Mouse (Mus musculus): ENCODE data around the gene Serpinf1.
A peak's percentile ranks its signal among the peaks of the same experiment; 100 is the strongest.
"Not testable (repeated sequence)": the region's sequence is repeated elsewhere in the genome, so short reads cannot be mapped to it uniquely, and the experiment has no call there.

Gene Serpinf1

DNA sequence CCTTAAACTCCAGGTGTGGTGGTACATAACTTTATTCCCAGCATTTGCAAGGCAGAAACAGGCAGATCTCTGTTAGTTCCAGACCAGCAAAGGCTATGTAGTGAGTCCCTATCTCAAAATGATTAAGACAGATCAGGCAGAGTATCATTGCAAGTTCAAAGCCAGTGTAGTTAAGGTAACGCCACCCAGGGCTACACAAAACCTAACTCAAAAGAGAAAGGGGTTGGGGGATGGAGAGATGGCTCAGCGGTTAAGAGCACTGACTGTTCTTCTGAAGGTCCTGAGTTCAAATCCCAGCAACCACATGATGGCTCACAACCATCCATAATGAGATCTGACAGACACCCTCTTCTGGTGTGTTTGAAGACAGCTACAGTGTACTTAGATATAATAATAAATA is 33.5 kb upstream of the Serpinf1 start:
- DNase-seq (ENCODE audit: low read depth, low spot score): not testable (repeated sequence)

DNA sequence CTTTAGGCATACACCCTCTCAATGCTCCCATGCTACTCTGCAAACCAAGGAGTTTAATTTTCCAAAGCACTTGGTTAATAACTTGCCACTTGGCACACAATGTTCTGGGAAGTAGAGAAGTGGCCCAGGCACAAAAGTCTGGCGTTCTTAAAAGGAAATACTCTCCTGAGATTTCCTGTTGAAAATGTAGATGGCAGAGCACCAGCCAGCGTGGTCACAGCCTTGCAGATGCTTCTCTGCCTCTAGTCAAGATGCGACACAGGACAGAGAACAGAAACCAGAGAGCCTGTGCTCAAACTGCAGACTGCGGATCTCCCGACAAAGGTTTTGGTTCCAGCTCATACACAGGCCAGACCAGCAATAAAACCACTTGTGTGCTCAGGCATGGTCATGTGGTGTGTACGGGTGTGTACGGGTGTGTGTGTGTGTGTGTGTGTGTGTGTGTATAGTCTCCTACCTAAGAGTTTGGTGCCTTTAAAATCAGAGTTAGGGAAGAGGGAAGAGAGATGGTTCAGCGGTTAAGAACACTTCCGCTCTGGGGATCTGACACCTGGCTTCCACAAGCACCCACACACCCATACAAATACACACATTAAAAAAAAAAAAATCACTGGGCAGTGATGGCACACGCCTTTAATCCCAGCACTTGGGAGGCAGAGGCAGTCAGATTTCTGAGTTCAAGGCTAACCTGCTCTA is 32.7 kb upstream of the Serpinf1 start:
- no peak for DNase-seq (ENCODE audit: low read depth, low spot score)

DNA sequence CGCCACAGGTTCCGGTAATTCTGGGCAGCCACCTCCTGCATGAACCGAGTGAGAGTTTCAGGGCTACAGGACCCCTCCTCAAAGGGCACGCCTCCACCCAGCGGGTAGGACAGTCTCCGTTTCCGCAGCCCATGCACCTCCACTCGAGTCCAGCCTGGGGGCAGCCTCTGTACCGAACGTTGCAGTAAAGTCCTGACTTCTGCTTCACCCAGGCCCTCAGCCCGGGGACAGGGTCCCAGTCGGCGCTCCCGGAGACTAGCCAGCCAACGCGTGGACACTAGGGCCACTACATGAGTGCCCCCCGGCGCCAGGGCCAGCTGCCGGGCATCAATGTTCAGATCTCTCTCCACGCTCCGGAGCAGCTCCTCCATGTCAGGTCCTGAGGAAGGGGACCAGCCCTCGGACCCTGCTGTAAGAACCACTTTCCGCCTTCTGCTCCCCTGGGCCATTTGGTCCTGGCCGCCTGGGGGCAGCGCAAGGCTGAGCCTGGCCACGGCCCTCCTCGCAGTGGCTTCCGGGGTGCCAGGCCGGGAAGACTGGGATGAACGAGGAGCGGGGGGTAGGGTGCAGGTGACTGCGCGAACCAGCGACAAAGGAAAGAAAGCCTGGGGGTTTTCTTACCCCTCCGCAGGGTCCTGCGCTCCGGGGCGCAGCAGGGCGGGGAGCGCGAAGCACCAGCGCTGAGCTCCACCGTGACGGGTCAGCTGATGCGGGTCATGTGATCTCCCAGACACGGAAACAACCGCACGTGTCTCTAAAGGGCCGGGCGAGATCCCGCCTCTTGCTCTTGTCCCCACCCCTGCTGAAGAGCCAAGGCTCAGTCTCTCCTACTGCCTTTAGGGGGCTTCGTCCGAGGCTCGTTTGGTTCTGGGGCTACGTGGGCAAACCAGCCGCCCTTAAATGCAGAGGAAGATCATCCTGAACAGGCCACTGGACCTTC is 31.8 kb upstream of the Serpinf1 start, which contains the start of gene Wdr81:
Gene Wdr81, minus strand, starts transcription at position 727 of the 940 bp plus-strand sequence.
- peak; percentile 81 for DNase-seq (ENCODE audit: low read depth, low spot score)

DNA sequence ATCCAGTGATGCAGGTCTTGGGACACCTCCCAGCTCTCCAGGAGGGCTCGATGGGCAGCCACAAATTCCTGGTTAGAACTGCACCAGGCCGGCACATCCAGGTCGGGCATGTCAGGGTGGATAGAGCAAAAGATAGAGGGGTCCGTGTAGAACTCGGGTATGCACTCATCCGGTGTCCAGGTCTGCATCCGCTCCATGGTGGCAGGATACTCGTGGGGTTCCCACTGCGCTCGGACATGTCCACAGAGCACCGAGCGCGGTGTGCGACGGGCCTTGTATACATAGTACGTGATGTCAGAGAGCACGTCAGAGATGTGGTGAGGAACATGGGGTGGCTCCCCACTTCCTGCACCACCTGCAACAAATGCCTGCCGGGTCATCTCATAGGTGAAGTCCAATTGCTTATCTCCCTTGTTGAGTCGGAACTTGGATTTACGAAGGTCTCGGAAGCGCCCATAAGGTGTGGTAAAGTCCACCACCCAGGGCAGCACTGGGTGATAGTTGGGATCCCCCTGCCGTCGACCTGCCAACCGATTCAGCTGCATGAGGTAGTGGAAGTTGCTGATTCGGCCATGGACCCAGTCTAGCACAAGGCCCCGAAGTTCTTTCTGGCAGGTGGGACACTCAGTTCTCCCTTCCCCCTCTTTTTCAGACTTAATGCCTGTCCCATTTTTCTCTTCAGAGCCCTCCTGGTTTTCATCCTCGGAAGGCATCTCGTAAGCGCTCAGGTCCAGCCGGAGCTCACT is 30.5 kb upstream of the Serpinf1 start:
- no peak for DNase-seq (ENCODE audit: low read depth, low spot score)

DNA sequence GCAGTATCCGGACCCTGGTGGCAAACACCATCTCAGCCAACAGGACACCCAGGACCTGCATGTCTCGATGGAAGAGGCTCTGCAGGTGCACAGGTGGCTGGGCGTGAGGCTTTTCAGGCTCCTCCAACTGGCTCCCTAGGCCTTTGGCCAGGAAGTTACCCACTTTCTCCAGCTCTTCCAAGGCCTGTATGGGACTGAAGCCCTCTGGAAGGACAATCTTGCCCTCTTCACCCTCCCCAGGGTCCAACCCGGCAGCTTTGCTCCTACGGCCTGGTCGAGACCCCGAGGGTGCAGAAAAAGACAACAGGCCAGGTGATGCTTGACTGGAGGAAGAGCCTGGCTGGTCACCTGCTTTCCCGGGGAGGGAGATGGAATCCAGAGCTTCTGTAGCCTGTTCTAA is 29.6 kb upstream of the Serpinf1 start:
- no peak for DNase-seq (ENCODE audit: low read depth, low spot score)

DNA sequence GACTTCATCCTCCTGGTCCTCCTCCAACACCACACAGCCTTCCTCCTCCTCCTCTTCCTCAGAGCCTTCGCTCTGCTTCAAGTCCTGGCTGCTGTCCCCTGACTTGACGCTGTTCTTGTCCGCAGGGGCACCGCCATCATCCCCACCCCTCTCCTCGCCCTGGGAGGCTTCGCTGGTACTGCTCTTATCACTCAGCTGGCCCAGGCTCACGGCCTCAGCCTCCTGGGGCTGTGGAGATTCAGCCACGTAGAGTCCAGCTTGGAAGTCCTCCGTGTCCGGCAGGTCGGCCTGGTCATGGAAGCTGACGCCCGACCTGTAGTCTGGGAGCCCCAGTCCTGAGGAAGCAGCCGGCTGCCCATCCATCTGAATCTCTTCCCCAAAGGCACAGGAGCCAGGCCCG is 28.4 kb upstream of the Serpinf1 start:
- DNase-seq (ENCODE audit: low read depth, low spot score): no peak

DNA sequence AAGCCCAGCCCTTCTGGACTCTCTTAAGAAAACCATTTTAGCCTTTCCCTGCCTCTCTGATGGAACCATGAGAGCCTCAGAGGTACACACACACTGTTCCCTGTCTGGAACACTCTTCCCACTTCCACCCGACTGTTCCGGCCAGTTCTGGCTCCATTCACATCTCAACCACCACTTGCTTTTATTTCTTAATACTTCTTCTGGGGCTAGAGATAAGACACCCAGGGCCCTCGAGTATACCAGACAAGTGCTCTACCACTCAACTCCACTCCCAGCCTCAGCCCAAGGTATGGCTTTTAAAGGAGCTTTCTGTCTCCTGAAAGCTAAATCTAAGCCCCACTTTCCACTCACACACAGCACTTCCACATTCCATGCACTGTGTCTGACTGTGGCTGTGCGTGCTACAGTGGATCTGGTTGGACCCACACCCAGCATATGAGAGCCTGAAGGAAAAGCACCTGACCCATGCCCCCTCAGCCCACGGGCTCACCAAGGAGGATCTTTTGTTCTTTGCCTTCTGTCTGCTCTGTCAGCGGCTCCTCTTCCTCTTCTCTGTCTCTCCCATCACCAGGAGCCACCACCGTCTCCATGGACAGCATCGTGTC is 27.9 kb upstream of the Serpinf1 start:
- DNase-seq (ENCODE audit: low read depth, low spot score): no peak

DNA sequence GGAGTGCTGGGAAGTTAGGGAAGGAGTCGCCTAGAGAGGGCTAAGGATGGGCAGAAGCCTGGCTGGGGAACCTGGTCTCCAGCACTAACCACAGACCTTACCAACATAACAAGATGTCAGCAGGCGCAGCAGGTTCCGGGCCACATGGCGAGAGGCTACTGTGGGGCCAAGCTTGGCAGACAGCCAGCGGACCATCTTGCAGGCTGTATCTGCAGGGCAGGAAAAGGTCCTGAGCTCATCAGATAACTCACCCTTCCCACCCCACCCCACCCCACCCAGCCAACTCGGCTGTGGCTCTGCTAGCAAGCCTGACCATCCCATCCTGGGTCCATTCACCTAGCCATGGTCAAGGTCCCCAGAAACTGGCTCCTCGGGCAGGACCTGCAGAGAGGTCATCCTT is 27.2 kb upstream of the Serpinf1 start:
- DNase-seq (ENCODE audit: low read depth, low spot score): no peak

DNA sequence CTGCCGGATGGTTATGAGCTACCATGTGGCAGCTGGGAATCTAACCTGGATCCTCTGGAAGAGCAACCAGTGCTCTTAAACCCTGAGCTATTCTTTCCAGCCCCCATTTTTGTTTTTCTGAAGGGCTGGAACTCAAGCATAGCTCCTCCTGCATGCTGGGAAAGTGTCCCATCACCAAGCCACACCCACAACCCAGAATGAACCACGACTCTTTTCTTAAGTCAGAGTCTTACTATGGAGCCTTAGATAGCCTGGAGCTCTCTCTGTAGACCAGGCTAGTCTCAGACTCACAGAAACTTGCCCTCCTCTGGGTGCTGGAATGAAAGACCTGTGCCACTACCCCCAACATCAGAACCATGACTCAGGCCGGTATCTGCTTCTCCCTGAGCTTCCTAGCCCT is 26.1 kb upstream of the Serpinf1 start:
- DNase-seq (ENCODE audit: low read depth, low spot score): no peak

DNA sequence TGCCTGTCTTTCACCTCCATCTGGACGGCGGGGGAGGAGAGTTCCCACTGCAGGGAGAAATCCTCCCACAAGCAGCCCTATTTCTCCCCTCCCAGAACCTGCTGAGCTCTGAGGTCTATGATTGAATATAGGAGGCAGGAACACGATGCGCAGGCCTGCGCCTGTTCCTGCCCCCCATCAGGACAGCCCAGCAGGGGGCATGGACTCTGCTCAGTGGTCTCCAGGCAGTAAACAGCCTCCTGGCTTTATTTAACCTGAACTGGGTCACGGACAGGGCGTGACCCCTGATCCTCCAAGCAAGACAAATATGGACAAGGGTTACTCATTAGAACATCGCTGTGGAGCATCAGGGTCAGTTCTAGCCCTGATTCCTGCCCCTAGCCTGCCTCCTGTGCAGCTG is 21.2 kb upstream of the Serpinf1 start:
- DNase-seq (ENCODE audit: low read depth, low spot score): no peak

DNA sequence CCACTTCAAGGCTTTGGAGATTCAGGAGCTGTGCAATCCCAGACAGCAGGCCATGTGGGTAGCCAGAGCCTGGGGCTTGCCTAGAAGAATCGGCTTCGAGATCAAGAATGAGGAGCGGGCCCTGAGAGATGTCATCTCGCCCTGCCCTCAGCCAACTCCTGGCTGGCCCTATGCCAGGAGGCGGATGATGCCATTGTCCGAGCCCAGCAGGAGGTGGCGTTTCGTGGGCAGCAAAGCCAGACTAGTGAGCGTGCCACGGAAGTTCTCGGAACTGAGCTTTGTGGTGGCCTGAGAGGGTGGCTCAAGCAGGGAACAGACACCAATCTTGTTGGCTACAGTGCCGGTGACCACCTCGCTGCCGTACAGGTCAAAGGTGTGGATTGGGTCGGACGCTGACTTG is 19.1 kb upstream of the Serpinf1 start:
- no peak for DNase-seq (ENCODE audit: low read depth, low spot score)

DNA sequence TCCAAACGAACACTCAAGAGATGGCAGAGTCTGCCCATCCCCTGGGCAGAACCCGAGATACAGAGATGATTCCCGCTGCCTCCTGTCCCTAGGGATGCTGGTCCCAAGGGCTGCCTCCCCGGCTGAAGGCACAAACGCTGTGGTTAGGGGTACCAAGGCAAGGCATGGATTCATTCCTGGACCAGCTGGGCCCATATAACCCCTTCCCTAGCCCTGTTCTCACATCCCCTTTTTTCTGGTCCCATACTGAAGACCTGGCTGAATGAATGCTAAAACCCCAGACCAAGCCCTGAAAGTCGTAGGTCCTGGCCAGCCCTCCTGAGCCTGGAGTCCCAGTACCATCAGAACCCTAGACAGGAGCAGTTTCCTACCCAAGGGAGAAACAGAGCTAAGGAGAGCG is 18.5 kb upstream of the Serpinf1 start:
- no peak for DNase-seq (ENCODE audit: low read depth, low spot score)

DNA sequence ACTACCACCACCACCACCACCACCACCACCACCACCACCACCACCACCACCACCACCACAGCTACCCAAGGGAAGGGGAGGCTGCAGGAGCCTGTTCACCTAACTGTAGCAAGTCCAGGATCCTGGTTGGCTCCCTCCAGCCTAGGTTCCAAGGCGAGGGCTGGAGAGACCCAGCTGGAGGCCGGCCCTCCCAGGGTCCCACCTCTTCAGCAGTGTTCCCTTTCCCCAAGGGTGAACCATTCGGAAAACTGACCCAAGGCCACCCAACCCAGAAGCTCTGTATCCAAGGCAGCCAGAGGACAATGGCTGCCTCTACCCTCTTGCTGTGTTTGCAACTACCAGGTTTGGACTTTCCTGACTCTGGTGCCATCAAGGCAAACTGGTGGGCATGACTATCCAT is 17.4 kb upstream of the Serpinf1 start:
- no peak for DNase-seq (ENCODE audit: low read depth, low spot score)

DNA sequence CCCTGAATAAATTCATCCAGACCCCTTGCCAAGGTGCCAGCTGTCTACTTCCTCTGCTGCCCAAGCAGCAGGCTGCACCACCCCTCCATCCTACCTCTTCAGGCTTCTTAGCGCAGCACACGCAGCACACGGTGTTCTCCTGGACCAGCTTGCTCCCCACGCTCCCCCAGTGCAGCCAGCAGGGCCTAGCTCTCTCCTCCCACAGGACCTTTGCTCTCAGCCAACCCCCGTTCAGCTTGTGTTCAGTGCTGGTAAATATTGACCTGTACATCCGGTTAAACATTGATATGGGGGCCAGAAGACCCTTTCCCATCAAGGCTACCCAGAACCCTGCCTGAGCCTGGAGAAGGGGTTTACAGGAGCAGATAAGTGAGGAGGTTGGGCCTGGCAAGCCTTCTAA is 16.9 kb upstream of the Serpinf1 start, which contains the start of gene Serpinf2:
Gene Serpinf2, minus strand, starts transcription at position 229 of the 400 bp plus-strand sequence.
- DNase-seq (ENCODE audit: low read depth, low spot score): no peak

DNA sequence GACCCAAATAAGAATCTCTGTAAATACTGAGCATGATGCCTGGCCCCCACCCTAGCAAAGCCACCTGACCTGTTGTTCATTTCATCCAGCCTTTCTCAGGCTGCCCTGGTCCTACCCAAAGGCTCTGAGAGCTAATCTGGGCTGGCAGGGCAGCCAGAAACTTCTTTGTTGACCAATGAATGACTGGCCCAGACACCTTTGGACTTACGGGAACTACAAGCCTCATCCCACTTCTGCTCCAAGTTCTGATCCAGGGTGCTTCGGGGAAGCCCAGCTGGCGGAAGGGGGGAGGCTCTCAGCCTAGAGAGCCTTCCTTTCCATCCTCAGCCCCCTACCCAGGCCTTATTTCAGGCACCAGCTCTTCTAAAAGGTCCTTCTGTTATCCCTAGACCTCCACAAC is 16.3 kb upstream of the Serpinf1 start:
- no peak for DNase-seq (ENCODE audit: low read depth, low spot score)

DNA sequence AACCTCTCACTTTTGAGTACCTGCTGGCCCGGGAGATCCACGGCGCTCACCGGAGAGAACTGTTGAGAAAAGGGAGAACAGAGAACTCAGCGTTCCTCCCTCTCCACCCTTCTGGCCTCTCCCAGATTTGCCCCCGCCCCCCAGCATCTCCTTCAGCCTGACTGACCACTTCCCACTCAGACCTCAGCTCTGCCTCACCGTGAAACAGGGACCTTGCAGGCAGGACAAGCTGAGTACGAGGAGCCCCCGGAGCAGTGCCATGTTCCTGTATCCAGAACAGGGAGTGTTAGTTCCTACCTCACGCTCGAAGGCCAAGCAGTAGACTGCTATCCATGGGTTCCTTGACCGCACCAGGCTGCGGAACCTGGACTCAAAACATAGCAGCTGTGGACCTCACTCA is 15.7 kb upstream of the Serpinf1 start:
- DNase-seq (ENCODE audit: low read depth, low spot score): no peak

DNA sequence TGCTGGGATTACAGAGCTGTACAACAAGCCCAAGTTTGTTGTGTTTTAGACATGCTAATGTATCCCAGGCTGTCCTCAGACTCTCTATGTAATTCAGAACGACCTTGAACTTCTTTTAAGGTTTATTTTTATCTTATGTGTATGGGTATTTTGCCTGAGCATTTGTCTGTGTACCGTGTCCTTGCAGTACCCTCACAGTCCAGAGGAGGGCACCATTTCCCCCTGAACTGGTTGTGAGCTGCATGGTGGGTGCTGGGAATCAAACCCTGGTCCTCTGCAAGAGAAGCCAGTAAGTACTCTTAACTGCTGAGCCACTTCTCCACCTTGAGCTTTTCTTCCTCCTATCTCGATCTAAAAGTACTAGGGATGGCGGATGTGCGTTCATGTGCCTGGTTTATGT is 11.6 kb upstream of the Serpinf1 start:
- DNase-seq (ENCODE audit: low read depth, low spot score): no peak

DNA sequence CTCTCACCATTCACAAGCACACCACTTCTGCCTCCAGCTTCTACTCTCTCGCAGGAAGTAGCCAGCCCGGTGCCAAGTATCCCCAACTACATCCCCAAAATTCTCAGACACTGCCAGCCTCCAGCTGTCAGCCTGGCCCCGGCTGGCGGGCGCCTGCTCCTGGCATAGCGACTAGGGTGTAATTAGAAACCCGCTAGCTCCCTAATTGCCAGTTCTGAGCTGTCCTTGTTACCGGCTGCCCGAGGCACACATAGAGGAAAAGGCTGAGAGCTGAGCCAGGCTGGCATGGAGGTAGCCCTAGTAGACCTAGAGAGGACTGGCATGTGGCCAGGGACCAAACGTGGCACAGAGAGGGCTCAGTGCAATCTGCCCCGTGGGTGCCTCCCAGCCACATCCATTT is 8.8 kb upstream of the Serpinf1 start:
- no peak for DNase-seq (ENCODE audit: low read depth, low spot score)

DNA sequence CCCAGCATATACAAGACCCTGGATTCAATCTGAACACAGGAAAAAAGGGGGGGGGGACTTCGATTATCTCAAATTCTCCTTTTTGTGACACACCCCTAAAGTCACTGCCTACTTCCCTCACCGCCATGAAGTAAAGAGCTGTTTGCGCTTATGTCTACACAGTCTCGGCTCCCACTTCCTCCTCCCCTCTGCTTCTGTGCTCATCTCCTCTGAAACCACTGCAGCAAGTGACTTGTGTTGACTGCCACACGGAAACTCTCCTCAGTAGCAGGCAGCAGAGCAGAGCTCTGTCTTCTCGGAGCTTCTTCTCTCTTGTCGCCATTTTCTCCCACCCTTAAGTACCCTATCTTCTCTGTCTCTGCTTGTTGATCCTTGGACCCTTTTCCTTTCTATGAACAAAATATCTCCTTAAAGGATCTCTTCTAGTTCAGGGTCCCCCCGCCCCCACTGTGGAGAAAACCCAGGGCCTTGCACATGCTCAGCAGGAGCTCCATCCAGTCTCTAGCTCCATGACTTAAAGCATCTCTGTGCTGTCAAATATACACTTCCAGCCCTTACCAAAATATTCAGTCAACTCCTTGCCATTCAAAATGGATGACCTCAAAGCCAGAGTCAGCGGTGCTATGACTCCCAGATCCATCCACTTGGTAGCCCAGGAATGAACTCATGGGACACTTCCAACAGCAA is 6.7 kb upstream of the Serpinf1 start:
- DNase-seq (ENCODE audit: low read depth, low spot score): no peak

DNA sequence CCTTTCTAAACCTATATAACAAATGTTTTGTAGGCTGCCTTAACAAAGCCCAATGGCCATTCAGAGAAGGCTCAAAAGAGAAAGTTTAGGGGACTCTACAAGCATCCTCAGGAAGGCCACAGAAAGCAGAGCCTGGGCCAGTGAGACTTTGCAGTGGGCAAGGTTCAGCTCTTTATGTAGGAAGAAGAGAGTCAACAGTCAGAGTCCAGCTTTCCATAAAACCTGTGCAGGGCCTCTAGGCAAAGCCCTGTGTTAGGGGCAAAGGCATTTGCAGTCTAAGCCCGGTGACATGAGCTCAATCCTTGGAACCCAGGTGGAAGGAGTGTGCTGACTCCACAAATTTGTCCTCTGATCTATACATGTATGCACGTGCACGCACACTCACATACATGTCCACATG is 2.0 kb upstream of the Serpinf1 start:
- no peak for DNase-seq (ENCODE audit: low read depth, low spot score)

DNA sequence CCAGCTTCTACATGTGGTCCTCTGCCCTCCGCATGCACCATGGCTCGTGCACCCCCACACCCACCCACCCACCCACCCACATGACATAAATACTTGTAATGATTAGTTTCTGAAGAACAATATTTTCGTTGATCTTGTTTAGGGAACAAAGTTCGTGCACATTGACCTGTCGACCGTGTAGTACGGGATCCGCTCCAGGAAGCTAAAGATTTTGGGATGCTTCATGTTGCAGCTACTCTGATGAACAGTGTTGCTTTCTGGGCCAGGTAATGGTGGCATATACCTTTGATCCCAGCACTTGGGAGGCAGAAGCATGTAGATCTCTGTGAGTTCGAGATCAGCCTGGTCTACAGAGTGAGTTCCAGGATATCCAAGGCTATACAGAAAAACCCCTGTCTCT is 1.5 kb upstream of the Serpinf1 start:
- no peak for DNase-seq (ENCODE audit: low read depth, low spot score)
